8 mouse cellular contexts compared by ENCODE assay signal in genomic region chr3:96487596-96488289, GRCm38 (mm10). TPM values are rescaled to one million over a fixed set of nuclear protein-coding genes. Genes with fewer than 3 reads are reported as not detected.
A peak's percentile ranks its signal among the peaks of the same experiment; 100 is the strongest.
DNase-seq lines count a peak whose midpoint lies in the region; ATAC-seq and TF ChIP-seq lines count a peak whose summit lies in the region.

No protein-coding gene starts in this region.

- H3K9ac ChIP-seq in forebrain, embryonic 16.5 days (replicated peaks; ENCODE audit: low read depth, low read length) = peak overlapping the region; percentile 49
- no peak overlapping the region; the same call in 1 of the 2 replicates for H3K9ac ChIP-seq in intestine, postnatal 0 days (ENCODE audit: low read depth, low read length)
- peak overlapping the region; percentile 46 for H3K9ac ChIP-seq in lung, embryonic 16.5 days (ENCODE audit: low read length)

- 3% methylated on average over 25 of the region's 26 CpGs for WGBS in forebrain, embryonic 16.5 days
- 4% methylated on average over 26 of the region's 26 CpGs for WGBS in intestine, postnatal 0 days
- WGBS in lung, embryonic 16.5 days = 3% methylated on average over 23 of the region's 26 CpGs
- 4% methylated on average over 25 of the region's 26 CpGs for WGBS in spleen, adult 2 months

- H3K9me3 ChIP-seq in erythroblast, embryonic 14.5 days (ENCODE audit: control insufficient read depth, low read length) = no peaks in the 10 kb centered on the region
- H3K9me3 ChIP-seq in forebrain, embryonic 16.5 days (ENCODE audit: control insufficient read depth, low read length) = no peaks in the 10 kb centered on the region
- no peaks in the 10 kb centered on the region for H3K9me3 ChIP-seq in intestine, postnatal 0 days (ENCODE audit: control insufficient read depth)
- no peaks in the 10 kb centered on the region for H3K9me3 ChIP-seq in lung, embryonic 16.5 days (ENCODE audit: control insufficient read depth, low read length)

- no peak for TF ChIP-seq POLR2A in spleen, adult 2 months (IDR thresholded peaks at IDR 0.05; ENCODE audit: low read depth, low read length)

- H3K4me3 ChIP-seq in erythroblast, embryonic 14.5 days (replicated peaks) = peak overlapping the region; percentile 68
- peak overlapping the region; percentile 65 for H3K4me3 ChIP-seq in brown adipose tissue, adult 24 weeks (ENCODE audit: insufficient read depth, low read depth, low read length)
- H3K4me3 ChIP-seq in forebrain, embryonic 16.5 days (replicated peaks; ENCODE audit: low read length) = peak overlapping the region; percentile 44
- H3K4me3 ChIP-seq in intestine, postnatal 0 days (ENCODE audit: low read depth, low read length) = peak overlapping the region; percentile 31
- peak overlapping the region; percentile 37 for H3K4me3 ChIP-seq in lung, embryonic 16.5 days (ENCODE audit: low read length)
- H3K4me3 ChIP-seq in spleen, adult 2 months (ENCODE audit: extremely low read depth, insufficient read depth, insufficient read length) = peak overlapping the region; percentile 52

- H3K4me2 ChIP-seq in forebrain, embryonic 16.5 days (ENCODE audit: low read length) = peak overlapping the region; percentile 55
- H3K4me2 ChIP-seq in intestine, postnatal 0 days (replicated peaks; ENCODE audit: low read depth) = peak overlapping the region; percentile 57
- H3K4me2 ChIP-seq in lung, embryonic 16.5 days (ENCODE audit: low read depth, low read length) = peak overlapping the region; percentile 56

- no peak for ATAC-seq in erythroblast, adult 5-6 weeks (replicated peaks; ENCODE audit: low FRiP score, poor library complexity, severe bottlenecking)
- ATAC-seq in forebrain, embryonic 16.5 days = no peak
- ATAC-seq in intestine, postnatal 0 days = no peak
- no peak for ATAC-seq in lung, embryonic 16.5 days (ENCODE audit: low read depth)

- H3K27ac ChIP-seq in brown adipose tissue, adult 24 weeks (replicated peaks; ENCODE audit: low read depth, low read length) = peak overlapping the region; percentile 89
- H3K27ac ChIP-seq in forebrain, embryonic 16.5 days (ENCODE audit: low read length) = peak overlapping the region; percentile 91
- peak overlapping the region; percentile 82 for H3K27ac ChIP-seq in intestine, postnatal 0 days (ENCODE audit: low read depth, low read length)
- peak overlapping the region; percentile 89 for H3K27ac ChIP-seq in lung, embryonic 16.5 days (ENCODE audit: low read length)
- H3K27ac ChIP-seq in spleen, adult 2 months (ENCODE audit: insufficient read depth, low read length) = peak overlapping the region; percentile 97

- TF ChIP-seq CTCF in intestine, postnatal 0 days (IDR thresholded peaks at IDR 0.05; ENCODE audit: low read depth) = peak; percentile 58
- TF ChIP-seq CTCF in spleen, adult 2 months (IDR thresholded peaks at IDR 0.05; ENCODE audit: extremely low read depth, insufficient read depth, insufficient read length, insufficient replicate concordance) = no peak

- H3K27me3 ChIP-seq in erythroblast, embryonic 14.5 days (ENCODE audit: control insufficient read depth) = peaks cover 5% of the 10 kb centered on the region; the same call in 1 of the 2 replicates
- H3K27me3 ChIP-seq in forebrain, embryonic 16.5 days (replicated peaks; ENCODE audit: control insufficient read depth, insufficient read depth, low read length) = no peaks in the 10 kb centered on the region; the same call in 1 of the 2 replicates
- H3K27me3 ChIP-seq in intestine, postnatal 0 days (replicated peaks; ENCODE audit: control insufficient read depth, insufficient read depth, low read length) = no peaks in the 10 kb centered on the region
- no peaks in the 10 kb centered on the region for H3K27me3 ChIP-seq in lung, embryonic 16.5 days (ENCODE audit: control insufficient read depth, insufficient read depth, low read depth, low read length)
- no peaks in the 10 kb centered on the region for H3K27me3 ChIP-seq in spleen, adult 2 months (ENCODE audit: control insufficient read depth, insufficient read depth, low read length)

- no peaks in the 10 kb centered on the region for H3K36me3 ChIP-seq in erythroblast, embryonic 14.5 days (ENCODE audit: control insufficient read depth)
- no peaks in the 10 kb centered on the region for H3K36me3 ChIP-seq in forebrain, embryonic 16.5 days (ENCODE audit: control insufficient read depth, insufficient read depth)
- H3K36me3 ChIP-seq in intestine, postnatal 0 days (ENCODE audit: control insufficient read depth, insufficient read depth) = no peaks in the 10 kb centered on the region
- no peaks in the 10 kb centered on the region for H3K36me3 ChIP-seq in lung, embryonic 16.5 days (ENCODE audit: control insufficient read depth, insufficient read depth, low read length)
- H3K36me3 ChIP-seq in spleen, adult 2 months (ENCODE audit: control insufficient read depth, insufficient read depth, low read length) = no peaks in the 10 kb centered on the region

- DNase-seq in spleen, adult 2 months (ENCODE audit: low read depth in 1 of 2, low spot score in 2 of 2) = peak; percentile 26 to 49
- DNase-seq in ovary, postnatal 10 days (ENCODE audit: low spot score) = no peak

- H3K4me1 ChIP-seq in erythroblast, embryonic 14.5 days (ENCODE audit: control insufficient read depth) = peaks cover 16% of the 10 kb centered on the region
- H3K4me1 ChIP-seq in brown adipose tissue, adult 24 weeks (ENCODE audit: control insufficient read depth, insufficient read depth, insufficient read length, low read length) = no peaks in the 10 kb centered on the region
- peaks cover 6% of the 10 kb centered on the region; the same call in 1 of the 2 replicates for H3K4me1 ChIP-seq in forebrain, embryonic 16.5 days (replicated peaks; ENCODE audit: control insufficient read depth, insufficient read depth, low read length)
- no peaks in the 10 kb centered on the region for H3K4me1 ChIP-seq in intestine, postnatal 0 days (replicated peaks; ENCODE audit: control insufficient read depth, insufficient read depth, low read length)
- peaks cover 8% of the 10 kb centered on the region; the same call in 1 of the 2 replicates for H3K4me1 ChIP-seq in lung, embryonic 16.5 days (replicated peaks; ENCODE audit: control insufficient read depth, insufficient read depth, low read length)
- H3K4me1 ChIP-seq in spleen, adult 2 months (ENCODE audit: control insufficient read depth, insufficient read depth, insufficient read length) = no peaks in the 10 kb centered on the region

RNA-seq across cellular contexts. Expression of gene BC107364, which starts 35.6 kb away (rescaled TPM):
- not detected in 2 replicates for polyA plus RNA-seq in erythroblast, embryonic 14.5 days (2012)
- not detected in 2 replicates for total RNA-seq in erythroblast, adult 5-6 weeks (2015; ENCODE audit: low replicate concordance)
- not detected in 2 replicates for total RNA-seq in erythroblast, adult 5-6 weeks (2017; ENCODE audit: low replicate concordance)
- not detected in 2 replicates for polyA plus RNA-seq in brown adipose tissue, adult 24 weeks (2012; ENCODE audit: insufficient read depth, insufficient read length, missing spikeins)
- not detected in 2 replicates for polyA plus RNA-seq in forebrain, embryonic 16.5 days (2015; fragmentation: Nextera tagmentation; extraction: Ambion mirVana)
- 0.54 and 0.56 TPM in 2 replicates for polyA plus RNA-seq in intestine, postnatal 0 days (2015; fragmentation: Nextera tagmentation; extraction: Ambion mirVana)
- 0.30 and 0.34 TPM in 2 replicates for polyA plus RNA-seq in lung, embryonic 16.5 days (2015; fragmentation: Nextera tagmentation; extraction: Ambion mirVana)
- not detected in 2 replicates for polyA plus RNA-seq in spleen, adult 2 months (2012; rRNA removed)

RNA-seq across cellular contexts. Expression of gene Hfe2, which starts 37.2 kb away (rescaled TPM):
- not detected in 2 replicates for polyA plus RNA-seq in erythroblast, embryonic 14.5 days (2012)
- not detected in 2 replicates for total RNA-seq in erythroblast, adult 5-6 weeks (2015; ENCODE audit: low replicate concordance)
- 0.17 TPM in 1 of 2 replicates, not detected in the other for total RNA-seq in erythroblast, adult 5-6 weeks (2017; ENCODE audit: low replicate concordance)
- 5.4 and 8.2 TPM in 2 replicates for polyA plus RNA-seq in brown adipose tissue, adult 24 weeks (2012; ENCODE audit: insufficient read depth, insufficient read length, missing spikeins)
- polyA plus RNA-seq in forebrain, embryonic 16.5 days (2015; fragmentation: Nextera tagmentation; extraction: Ambion mirVana) = 0.66 and 1.1 TPM in 2 replicates
- 0.07 TPM in 1 of 2 replicates, not detected in the other for polyA plus RNA-seq in intestine, postnatal 0 days (2015; fragmentation: Nextera tagmentation; extraction: Ambion mirVana)
- 0.57 and 1.1 TPM in 2 replicates for polyA plus RNA-seq in lung, embryonic 16.5 days (2015; fragmentation: Nextera tagmentation; extraction: Ambion mirVana)
- polyA plus RNA-seq in spleen, adult 2 months (2012; rRNA removed) = 0.18 and 0.32 TPM in 2 replicates
